Mouse (Mus musculus): ENCODE results near the gene Dcaf10.
"Not testable (repeated sequence)": the region's sequence is repeated elsewhere in the genome, so short reads cannot be mapped to it uniquely, and the experiment has no call there.

The Dcaf10 gene

DNA sequence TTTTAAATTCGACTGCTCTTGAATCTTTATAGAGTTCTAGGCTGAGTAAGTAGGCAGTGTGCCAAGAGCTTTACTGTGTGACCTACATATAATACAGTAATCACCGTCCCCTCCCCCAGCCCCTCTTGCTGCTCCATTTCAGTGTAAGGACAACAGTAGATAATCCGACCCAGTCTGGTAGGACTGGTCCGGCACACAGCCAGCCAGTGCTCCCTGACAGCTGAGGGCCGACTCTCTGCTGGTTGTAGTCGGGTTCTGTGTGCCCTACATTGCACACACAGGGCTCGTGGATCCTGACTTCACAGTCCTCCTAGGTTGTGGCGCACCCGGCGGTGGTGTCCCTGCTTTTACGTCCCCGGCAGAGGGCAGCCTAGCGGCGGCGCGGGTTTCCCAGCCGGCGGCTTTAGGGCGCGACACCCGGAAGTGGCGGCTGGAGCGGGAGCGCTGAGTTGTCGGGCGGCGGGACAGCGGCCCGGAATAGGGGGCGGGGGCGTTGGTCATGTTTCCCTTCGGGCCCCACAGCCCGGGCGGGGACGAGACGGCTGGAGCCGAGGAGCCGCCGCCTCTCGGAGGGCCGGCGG lies at the start of gene Dcaf10:
TSS of gene Dcaf10 (plus strand) at position 433 of the 581 bp plus-strand sequence.
- peak; percentile 95 for DNase-seq

DNA sequence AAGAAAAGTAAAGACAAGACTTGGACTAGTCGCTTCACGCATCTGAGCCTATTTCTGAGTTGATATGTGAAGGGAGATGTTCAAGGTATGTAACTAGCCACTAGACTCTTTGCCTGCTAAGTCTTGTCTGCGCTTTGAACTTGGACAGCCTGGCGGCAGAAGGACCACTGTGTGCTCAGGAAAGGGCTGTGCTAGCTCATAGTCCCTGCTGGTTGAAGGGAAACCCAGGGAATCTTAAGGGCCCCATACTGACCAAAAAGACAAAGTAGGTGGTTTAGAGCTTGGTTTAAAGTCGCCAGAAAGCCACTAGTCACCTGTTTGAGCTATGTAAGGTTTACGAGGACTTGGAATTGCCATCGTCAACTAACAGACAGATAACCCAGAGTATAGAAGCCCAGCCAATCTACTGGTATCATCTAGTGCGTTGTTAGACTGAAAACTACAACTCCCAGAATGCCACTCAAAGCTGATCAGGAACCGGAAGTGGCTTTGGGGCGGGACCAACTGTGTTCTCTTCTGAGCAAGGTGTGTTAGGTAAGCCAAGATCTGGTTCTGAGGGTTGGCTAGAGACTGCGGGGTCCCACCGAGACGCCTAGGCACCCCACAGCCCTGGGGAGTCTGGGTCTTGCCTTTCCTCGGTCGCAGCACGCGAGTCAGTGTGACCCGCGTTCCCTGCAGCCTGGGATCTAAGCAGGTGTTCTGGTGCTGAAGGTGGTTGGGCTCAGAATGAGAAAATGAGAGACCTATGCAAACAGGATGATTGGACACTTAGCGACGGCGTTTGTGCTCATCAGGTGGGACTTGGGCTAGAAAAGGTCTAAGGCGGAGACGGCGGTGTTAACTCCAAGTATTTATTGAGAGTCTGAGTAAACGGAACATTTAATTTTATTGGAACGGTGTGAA lies 45.0 kb upstream of the Dcaf10 start, which contains the start of gene Trmt10b:
TSS of gene Trmt10b (plus strand) at position 466 of the 903 bp plus-strand sequence.
- DNase-seq, result peak; percentile 84

DNA sequence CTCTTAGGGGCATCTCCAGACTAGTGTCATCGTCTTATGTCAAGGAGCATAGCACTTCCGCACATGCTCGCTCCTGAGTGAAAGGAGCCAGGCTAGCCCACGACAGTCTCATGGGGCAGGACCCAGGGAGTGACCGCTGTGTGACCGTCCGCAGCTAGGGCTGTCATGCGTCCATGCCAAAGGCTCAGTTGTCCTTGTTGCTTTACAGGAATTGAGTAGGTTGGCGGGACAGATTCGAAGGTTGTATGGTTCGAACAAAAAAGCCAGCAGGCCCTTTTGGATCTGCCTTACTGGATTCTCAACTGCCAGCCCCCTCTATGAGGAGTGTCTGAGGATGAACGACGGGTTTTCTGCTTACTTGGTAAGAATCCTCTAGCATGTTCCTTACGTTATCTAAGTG lies 36.4 kb upstream of the Dcaf10 start:
- DNase-seq, result no peak

DNA sequence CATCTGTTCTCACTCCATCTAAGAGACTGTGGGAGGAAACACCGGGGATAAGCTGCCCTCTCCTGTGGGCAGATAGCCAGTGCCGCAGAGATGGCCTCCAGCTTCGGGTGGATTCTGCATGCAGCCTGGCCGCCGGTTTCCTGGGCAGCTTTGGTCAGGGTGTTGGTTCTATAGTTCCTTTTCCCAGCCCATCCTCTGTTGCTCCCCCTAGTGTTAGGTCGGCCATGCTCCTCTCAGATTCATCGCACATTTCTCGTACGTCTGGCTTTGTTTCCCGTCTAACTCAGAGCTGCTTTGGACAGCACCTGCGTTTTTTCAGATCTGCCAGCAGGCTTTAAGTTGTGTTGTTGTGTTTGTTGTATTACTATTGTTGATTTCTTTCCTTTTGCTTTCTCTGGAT lies 33.9 kb upstream of the Dcaf10 start:
- no peak for DNase-seq

DNA sequence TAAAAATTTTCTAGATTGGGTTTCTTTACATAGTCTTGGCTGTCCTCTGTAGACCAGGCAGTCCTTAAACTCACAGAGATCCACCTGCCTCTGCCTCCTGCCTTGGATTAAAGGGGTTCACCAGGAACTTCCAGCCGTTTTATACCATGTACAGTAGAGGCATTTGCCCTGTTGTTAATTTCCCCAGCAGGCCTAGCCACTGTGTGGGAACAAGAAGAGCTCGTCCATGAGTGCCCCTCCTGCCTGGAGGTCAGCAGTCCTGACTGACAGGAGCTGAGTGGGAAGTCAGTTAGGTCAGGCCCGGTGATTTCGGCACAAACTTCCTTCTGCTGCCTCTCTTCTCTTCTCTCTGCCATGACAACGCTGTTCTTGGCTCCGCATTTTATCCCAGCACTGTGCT lies 33.3 kb upstream of the Dcaf10 start:
- no peak for DNase-seq

DNA sequence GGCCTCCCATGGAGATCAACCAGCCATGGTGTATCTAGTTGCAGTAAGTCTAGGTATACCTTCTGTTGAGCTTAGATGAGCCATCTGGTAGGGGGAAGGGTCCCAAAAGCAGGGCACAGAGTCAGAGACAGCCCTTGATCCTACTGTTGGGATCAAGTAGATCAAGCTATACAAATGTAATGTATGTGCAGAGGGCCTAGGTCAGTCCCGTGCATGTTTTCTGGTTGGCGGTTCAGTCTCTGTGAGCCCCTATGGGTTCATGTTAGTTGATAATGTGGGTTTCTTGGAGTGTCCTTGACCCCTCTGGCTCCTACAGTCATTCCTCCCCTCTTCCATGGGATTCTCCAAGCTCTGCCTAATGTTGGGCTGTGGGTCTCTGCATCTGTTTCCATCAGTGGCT lies 30.8 kb upstream of the Dcaf10 start:
- DNase-seq, result no peak

DNA sequence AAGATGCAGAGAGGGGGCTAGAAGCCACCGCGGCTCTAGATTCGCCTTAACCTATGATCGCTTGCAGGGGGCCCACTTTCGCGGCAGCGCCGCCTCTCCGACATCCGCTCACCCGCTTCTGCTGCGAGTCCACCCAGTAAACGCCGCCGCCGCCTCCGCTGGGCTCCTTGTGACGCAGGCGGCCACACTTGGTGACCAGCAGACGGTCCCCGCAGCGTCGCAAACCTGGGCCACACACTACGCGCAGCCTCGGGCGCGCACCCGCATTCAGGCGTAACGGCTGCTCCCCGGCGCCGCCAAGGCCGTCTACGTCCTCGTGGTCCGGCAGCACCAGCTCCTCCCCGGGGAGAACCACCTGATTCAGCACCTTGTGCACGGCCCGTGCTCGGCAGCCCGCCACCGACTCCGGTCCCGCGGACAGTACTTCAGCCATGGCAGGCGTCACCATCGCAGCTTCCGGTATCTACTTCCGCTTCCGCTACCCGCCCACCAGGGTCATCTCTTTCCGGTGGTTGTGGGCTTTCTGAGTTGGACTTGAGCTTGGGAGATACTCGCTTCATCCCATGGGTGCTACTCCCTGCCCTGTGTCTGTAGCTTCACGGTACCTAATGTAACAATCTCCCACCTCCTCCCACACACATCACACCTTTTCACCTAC lies 21.6 kb upstream of the Dcaf10 start:
- peak; percentile 85 for DNase-seq

DNA sequence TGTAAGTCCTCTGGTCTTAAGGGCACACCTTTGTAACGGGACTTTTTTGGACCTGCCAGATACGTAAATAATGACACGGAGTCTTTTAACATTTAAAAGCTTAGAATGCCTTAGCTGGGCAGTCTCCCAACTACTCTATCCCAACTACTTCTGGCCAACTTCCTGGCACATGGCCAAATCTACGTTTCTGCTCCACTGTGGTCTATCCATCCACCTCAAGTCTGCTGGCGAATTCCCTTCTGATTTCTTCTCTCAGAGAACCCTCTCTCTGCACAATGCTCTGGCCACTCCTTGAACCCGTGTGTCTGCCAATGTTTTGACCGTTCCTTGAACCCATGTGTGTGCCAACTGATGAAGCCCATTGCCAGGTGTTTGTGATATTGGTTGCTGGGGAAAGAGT lies 10.8 kb upstream of the Dcaf10 start:
- no peak for DNase-seq

DNA sequence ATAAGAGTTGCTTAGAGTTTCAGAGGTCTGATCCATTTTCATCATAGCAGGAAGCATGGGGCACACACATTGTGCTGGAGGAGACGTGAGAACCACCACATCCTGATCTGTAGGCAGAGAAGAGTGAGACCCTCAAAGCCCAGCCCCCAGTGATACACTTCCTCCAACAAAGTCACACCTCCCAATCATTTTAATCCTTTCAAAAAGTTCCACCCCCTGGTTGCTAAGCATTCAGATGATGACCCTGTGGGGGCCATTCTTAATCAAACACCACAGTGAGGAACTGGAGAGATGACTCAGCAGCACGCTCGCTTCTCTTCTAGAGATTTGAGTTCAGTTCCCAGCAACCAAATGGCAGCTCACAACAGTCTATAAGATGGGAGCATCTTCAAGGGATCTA lies 9.4 kb upstream of the Dcaf10 start:
- no peak for DNase-seq

DNA sequence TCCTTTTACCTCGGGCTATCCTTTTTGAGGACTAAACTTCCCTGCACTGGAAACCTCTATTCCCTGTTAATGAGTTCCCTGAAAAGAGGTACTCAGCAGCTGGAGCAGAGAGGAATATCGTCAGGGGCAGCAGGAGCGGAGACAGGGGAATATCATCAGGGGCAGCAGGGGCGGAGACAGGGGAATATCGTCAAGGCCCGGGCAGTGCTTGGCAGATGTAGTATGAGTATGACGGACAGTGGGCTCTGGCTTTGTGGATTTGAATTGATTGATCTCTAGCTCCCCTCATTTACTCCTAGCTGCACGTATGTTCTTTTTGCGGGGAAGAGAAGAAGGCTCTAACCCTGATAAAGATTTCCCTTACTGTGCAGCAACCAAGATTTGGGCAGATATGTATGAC lies 675 bp upstream of the Dcaf10 start:
- DNase-seq, result peak; percentile 28

DNA sequence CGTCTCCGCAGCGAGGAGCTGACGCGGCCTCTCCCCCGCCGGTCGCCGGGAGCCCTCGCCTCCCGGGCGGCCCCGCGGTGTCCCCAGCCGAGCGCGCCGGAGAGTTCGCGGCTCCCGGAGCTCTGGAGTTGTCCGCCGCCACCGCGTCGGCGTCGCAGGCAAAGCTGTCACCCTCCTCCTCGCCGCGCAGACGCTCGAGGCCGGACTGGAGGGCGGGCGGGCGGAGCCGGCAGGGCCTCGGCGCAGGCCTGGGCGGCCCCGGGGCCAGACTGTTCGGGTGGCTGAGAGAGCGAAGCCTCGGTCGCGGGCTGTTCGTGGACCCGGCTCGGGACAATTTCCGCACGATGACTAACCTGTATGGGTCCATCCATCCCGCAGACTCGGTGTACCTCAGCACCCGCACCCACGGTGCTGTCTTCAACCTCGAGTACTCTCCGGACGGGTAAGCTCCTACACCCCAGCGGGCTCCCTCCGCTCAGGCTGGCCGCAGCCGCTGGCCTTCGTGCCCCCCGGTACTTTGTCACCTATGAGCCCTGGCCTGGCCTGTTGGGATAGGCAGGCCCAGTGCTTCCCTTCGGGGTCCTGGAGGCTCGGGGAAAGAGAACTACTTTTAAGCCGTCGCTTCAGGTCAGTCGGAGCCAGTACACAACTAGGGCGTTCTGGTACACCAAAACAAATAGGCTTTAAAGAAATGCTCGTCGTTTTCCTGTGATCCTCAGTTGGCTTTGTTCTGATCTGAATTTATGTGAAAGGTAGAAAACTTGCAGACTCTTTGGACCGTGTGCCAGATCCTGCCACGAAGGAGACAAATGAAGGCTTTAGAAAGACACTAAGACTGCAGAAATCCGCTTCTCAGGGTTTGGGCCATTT lies 620 bp downstream of the Dcaf10 start, which contains the start of gene Exosc3:
TSS of gene Exosc3 (minus strand) at position 447 of the 870 bp plus-strand sequence.
- DNase-seq, result no peak

DNA sequence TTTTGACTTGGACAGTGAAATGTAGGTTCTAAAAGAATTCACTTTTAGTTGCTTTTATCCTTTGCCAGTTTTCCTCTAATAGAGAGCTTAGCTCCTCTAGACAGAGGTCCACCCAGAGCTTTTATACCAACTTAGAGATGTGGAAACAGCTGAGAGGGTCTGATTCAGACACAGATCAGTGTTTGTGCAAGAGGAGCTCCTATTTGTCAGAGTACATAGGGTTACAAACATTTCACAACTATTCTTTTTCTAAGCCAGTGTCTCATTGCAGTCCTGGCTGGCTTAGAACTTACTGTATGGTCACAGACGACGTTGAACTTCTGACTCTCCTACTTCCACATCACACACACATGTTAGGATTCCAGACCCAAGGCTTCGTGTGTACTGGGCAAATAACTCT lies 14.8 kb downstream of the Dcaf10 start:
- DNase-seq, result no peak

DNA sequence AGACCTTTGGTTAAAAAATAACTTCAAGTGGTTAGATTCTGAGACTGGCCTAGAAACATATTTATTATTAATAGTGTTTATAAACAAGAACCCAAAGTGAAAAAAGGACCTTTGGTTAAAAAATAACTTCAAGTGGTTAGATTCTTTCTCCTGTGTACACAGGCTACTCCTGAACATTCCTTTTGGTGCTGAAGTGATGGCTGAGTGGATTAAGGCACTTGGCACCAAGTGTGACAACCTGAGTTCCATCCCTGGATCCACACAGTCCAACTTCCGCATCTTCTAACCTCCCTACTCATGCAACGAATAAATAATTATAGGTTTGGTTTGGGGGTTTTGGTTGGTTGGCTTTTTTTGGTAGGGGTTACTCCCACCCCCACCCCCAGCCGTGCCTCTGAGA lies 29.4 kb downstream of the Dcaf10 start:
- DNase-seq, result no peak

DNA sequence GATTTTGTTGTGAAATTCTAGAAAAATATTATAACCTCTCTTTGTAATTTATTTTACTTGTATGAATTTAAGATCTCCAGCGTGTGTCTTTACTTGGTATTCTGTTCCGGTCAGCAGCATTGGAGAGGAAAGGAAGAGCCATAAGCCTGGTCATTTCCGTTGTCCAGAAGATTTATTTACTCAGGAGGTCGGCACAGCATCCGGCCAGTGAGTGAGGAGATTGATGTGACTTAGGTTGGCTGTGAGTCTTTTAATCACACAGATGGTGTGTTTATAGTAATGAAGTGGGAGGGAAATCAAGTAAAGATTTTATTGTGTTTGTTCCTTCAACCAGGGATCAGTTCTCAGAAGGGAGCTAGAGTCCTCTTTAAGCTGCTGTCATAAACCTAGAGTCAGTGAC lies 33.0 kb downstream of the Dcaf10 start:
- no peak for DNase-seq

DNA sequence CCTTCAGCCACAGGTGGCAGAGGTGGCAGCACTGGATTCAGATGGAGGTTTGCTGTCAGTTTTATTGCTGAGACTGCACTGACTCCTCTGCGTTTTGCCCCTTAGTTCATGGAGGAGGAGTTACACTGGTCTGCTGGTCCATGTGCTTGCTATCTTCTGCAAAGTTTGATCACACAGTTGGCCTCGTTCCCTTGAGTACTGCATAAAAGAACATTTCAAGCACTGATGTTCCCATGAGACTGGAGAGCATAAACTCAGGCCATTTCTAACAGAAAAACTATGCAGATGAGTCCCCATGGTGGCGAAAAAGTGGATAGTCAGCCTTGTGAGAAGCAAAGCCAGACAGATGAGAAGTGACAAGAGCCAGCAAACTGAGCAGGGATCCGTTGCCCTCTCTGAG lies 34.7 kb downstream of the Dcaf10 start:
- DNase-seq, result no peak

DNA sequence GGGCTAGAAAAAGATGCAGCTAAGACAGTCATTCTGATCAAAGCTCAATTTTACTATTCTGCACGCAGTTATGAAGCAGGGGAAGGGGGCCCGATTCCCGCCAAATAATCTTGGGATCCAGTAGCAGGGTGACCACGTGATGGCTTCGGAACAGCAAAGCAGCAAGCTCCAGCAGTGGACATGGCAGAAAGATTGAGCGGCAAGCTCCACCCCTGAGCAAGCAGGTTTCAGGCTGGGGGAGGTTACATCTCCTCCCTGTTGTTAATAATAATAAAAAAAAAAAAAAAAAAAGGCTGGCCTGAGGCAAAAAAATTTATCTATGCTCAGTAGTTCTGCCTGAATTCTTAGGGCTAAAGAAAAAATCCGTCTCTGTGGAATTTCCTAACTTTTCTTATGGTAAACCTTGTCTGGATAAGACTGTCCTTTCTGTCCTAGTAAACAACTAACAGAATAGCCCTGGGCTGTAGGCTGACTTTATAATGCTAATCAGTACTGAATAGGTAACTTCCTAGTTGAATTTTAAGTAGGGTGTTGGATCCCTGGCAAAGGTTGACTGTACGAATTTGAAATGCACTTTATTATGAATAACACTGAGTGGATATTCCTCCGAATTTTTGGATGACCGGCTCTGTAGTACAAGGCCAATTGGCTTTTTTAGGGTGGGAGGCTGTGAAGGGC lies 39.1 kb downstream of the Dcaf10 start:
- DNase-seq, result not testable (repeated sequence)

DNA sequence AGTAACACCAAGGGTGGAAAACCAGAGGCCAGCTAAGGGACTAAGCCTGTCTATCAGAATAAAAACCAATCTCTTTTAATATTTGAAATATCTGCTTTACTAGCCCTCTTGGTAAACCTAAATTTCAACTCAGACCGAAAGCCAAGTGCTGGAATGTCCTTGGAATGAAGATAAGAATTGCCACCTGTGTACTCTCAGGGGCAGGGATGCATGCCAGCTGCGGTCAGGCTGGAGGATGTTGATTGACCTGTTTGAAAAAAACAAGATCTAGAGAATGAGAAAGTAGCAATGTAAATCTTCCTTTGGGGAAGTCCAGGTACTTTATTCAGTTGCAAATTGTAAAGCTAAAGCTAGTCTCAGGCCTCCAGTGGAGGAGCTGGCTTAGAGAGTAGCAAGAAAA lies 40.2 kb downstream of the Dcaf10 start:
- not testable (repeated sequence) for DNase-seq

DNA sequence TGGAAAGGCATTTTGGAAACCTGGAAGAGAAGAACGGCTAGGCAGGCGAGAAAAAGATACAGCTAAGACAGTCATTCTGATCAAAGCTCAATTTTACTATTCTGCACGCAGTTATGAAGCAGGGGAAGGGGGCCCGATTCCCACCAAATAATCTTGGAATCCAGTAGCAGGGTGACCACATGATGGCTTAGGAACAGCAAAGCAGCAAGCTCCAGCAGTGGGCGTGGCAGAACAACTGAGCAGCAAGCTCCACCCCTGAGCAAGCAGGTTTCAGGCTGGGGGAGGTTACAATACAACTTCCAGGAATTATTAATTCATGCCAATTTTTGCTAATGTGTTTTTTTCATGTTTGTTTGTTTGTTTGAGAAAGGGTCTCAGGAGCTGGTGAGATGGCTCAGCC lies 45.4 kb downstream of the Dcaf10 start:
- not testable (repeated sequence) for DNase-seq

DNA sequence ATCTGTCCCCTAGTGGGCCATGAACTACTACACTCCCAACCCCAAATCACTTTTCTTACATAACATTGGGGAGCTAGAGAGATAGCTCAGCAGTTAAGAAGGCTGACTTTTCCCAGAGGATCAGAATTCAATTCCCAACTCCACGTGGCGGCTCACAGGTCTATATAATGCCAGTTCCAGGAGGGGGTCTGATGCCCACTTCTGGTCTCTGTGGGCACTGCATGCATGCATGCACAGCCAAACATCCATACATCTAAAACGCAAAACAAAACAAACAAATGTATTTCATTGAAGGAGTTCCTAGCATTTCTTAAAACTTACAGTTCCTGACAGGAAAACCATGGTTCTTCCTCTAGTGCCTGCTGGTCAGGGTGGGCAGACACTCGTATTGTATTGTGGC lies 50.2 kb downstream of the Dcaf10 start:
- no peak for DNase-seq

DNA sequence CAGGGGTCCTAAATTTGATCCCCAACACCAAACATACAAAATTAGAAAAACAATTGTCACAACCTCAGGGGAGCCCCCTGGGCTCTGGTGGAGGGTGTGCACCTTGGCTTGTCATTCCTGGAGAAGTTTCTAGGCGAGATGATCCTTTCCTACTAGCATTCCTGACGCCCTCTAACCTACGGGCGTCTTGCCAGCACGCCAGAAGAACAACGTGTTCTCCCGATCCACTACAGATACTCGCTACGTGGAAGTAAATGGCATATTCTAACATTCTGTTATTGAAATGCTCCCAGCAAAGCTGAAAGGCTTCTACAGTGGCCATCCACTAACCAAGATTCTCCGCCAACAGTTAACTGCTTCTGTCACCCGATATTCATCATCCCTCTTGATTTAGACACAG lies 50.7 kb downstream of the Dcaf10 start:
- no peak for DNase-seq

DNA sequence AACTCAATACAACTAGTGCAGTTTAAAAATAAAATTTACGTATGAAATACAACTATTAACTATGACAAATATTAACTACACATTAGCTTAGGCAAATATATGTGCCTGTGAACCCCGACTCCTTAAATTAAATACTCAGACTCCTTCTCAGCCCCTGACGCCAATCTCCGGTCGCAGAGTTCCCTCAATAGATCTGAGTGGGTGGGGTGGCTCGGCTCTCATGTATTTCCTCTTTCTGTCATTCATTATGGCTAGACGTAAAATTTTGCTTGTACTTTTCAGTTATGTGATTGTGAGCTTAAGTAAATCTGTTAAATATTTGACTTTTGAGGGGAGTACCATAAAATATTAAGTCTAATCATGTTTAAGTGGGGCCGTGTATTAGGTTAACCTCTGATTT lies 51.1 kb downstream of the Dcaf10 start:
- DNase-seq, result no peak

DNA sequence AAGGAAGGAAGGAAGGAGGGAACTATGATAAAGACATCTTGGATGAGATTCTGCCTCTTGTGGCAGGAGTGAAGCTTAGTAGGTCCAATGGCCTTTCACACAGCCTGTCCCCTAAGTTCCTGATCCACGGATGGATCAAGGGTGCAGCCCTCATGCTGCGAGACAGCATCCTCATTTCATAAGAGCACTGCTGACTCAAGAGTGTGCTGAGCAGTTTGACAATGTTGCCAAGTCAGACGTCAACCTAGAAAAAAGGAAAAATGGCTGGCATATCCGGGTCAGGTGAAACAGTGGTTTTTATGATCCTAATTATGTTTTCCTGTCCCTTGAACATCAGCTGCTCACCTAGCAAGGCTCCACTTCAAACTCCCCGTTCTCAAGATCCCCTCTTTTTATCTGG lies 51.8 kb downstream of the Dcaf10 start:
- no peak for DNase-seq
